Mouse (Mus musculus): ENCODE data around the gene Spdya.

GRCm38 (mm10) chr17:71617974-71618373, 66.1 kb downstream of the Spdya start:
- TF ChIP-seq CTCF (IDR thresholded peaks at IDR 0.05; ENCODE audit: low read depth) = no peak
- TF ChIP-seq EP300 (IDR thresholded peaks at IDR 0.05; ENCODE audit: low read depth) = no peak

Data from liver, embryonic 14.5 days (tissue).